Mouse (Mus musculus): ENCODE data around the gene Abl2. TPM values are rescaled to one million over a fixed set of nuclear protein-coding genes. Genes with fewer than 3 reads are reported as not detected.
"Not testable (repeated sequence)": the region's sequence is repeated elsewhere in the genome, so short reads cannot be mapped to it uniquely, and the experiment has no call there.

The Abl2 gene
- polyA plus RNA-seq, 1 experiment from 2014 or later, result 11.1 TPM

DNA sequence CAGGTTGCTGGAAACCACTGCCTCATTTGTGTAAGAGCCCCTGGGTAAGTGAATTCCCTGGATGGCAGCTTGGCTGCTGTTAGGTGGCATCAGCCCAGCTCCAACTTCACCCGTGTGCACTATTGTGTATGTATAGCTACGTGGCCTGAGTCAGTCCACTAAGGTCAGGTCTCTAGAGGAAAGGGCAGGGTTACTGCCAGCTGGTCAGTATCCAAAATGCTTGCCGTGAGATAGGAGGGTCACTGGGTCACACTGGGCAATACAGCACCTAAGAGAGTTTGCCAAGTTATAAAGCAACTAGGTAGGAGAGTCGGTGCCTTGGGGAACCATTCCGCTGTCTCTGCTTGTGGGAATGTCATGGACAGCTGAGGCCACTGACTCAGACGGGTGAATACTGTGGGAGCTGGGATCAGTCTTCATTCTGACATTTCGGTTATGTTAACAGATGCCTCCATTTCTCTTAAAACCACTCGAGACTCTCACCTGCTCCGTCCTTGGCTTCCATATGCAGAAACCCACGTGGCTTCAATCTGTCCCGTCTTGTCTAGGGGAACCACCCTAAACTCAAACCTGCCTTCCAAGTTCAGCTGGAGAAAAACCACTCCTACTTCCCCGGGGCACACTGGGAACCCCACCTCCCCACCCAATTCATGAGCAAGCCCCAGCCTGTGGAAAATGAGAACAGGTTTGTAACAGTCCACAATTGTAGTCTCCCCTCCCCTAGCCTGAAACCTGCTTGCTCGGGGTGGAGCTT, 101.5 kb downstream of the Abl2 start:
- H3K27ac ChIP-seq, result no peak overlapping the region; the same call in 1 of the 2 replicates
- H3K79me2 ChIP-seq (ENCODE audit: inconsistent target), result peaks cover 60% of the 10 kb centered on the region
- H3K4me3 ChIP-seq (ENCODE audit: inconsistent target), result no peak overlapping the region
- peaks cover 73% of the 10 kb centered on the region for H3K36me3 ChIP-seq (ENCODE audit: inconsistent target)
- WGBS (ENCODE audit: missing documents), result 62% methylated on average over 12 of the region's 13 CpGs

DNA sequence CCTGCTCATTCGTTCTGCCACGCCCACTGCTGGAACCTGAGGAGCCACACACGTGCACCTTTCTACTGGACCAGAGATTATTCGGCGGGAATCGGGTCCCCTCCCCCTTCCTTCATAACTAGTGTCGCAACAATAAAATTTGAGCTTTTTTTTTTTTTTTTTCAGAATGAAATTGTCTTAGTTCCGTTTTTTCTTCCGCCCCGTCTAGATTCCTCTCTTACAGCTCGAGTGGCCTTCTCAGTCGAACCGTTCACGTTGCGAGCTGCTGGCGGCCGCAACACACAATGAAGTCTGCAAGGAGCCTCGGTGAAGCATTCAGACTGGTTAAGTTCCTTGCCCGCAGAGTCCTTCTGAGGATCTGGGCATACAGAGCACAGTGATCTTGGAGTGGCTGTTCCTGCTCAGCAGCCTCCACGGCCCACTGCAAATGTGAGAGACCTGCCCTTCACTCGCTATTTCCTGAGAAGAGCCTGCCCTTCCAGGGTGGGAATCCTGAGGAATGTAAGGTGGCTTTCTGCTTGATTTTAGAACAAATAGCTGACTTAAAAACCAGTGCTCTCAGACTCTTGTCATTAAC, 102.2 kb downstream of the Abl2 start:
- Histone ChIP-seq H3K27ac (peak overlapping the region; percentile 48), H3K36me3 (ENCODE audit: inconsistent target) (peaks cover 73% of the 10 kb centered on the region), H3K79me2 (ENCODE audit: inconsistent target) (peaks cover 67% of the 10 kb centered on the region)
- 13% methylated on average over 11 of the region's 21 CpGs for WGBS (ENCODE audit: missing documents)
- H3K4me3 ChIP-seq (ENCODE audit: inconsistent target), result not testable (repeated sequence)

DNA sequence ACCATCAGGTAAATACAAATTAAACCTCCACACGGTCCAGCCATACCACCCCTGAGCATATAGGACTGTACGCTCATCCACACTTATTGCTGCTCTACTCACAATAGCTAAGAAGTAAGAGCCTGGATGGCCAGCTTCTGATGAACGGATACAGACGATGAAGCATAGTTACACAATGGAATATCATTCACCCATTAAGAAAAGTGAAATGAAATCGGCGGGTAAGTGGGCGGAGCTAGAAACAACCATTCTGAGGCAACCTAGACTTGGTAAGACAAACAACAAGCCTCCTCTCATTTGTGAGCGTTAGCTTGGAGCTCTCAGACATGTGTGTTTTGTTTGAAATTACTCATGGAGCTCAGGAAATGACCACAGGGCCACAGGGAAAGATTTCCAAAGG, 107.2 kb downstream of the Abl2 start:
- peaks cover 88% of the 10 kb centered on the region for H3K79me2 ChIP-seq (ENCODE audit: inconsistent target)
- no peak overlapping the region for H3K27ac ChIP-seq
- H3K4me3 ChIP-seq (ENCODE audit: inconsistent target), result no peak overlapping the region
- H3K36me3 ChIP-seq (ENCODE audit: inconsistent target), result peaks cover 76% of the 10 kb centered on the region
- 71% methylated on average over 8 of the region's 8 CpGs for WGBS (ENCODE audit: missing documents)

GRCm38 (mm10) chr1:156667141-156667926, 108.7 kb downstream of the Abl2 start:
- Histone ChIP-seq H3K36me3 (ENCODE audit: inconsistent target) (peaks cover 78% of the 10 kb centered on the region), H3K79me2 (ENCODE audit: inconsistent target) (peaks cover 100% of the 10 kb centered on the region), H3K27ac (0 out of 2 replicates have a peak overlapping the region, but pooled peaks have one; percentile 4), H3K4me3 (ENCODE audit: inconsistent target) (no peak overlapping the region)
- WGBS (ENCODE audit: missing documents), result 80% methylated on average over 21 of the region's 23 CpGs

DNA sequence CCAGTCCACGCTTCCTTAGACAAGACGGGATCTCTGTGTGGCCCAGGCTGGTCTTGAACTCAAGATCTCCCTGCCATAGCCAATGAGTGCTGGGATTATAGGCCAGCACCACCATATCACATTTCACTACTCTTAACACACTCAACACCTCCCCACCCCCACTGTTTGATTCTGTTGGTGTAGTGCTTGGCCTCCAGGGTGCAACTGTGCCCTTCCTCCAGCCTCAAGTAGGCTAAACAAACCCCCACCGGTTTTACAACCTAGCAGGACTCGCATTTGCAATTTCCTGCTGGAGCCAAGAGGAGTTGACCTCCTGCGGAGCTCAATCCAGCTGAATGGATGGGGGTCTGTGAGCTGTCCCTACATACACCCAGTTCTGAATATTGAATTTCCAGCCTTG, 110.0 kb downstream of the Abl2 start:
- 89% methylated on average over 5 of the region's 5 CpGs for WGBS (ENCODE audit: missing documents)
- Histone ChIP-seq H3K36me3 (ENCODE audit: inconsistent target) (peaks cover 75% of the 10 kb centered on the region), H3K79me2 (ENCODE audit: inconsistent target) (peaks cover 100% of the 10 kb centered on the region), H3K4me3 (ENCODE audit: inconsistent target) (no peak overlapping the region), H3K27ac (no peak overlapping the region)

GRCm38 (mm10) chr1:156669208-156669983, 110.8 kb downstream of the Abl2 start:
- Histone ChIP-seq H3K4me3 (ENCODE audit: inconsistent target) (no peak overlapping the region), H3K27ac (no peak overlapping the region), H3K79me2 (ENCODE audit: inconsistent target) (peaks cover 96% of the 10 kb centered on the region), H3K36me3 (ENCODE audit: inconsistent target) (peaks cover 68% of the 10 kb centered on the region)
- WGBS (ENCODE audit: missing documents), result 96% methylated on average over 11 of the region's 11 CpGs

- Histone ChIP-seq H3K4me3 (ENCODE audit: inconsistent target) (no peak overlapping the region), H3K36me3 (ENCODE audit: inconsistent target) (peaks cover 43% of the 10 kb centered on the region), H3K27ac (no peak overlapping the region), H3K79me2 (ENCODE audit: inconsistent target) (peaks cover 71% of the 10 kb centered on the region)
- 97% methylated on average over 3 of the region's 3 CpGs for WGBS (ENCODE audit: missing documents)
These were observed 113.3 kb downstream of the Abl2 start for GRCm38 (mm10) chr1:156671921-156672320.

- peaks cover 61% of the 10 kb centered on the region for H3K79me2 ChIP-seq (ENCODE audit: inconsistent target)
- 8% methylated on average over 12 of the region's 14 CpGs for WGBS (ENCODE audit: missing documents)
- H3K4me3 ChIP-seq (ENCODE audit: inconsistent target), result peak overlapping the region; percentile 92
- peak overlapping the region; percentile 95 for H3K27ac ChIP-seq
- peaks cover 33% of the 10 kb centered on the region for H3K36me3 ChIP-seq (ENCODE audit: inconsistent target)
These were observed 114.3 kb downstream of the Abl2 start for GRCm38 (mm10) chr1:156672720-156673475.

DNA sequence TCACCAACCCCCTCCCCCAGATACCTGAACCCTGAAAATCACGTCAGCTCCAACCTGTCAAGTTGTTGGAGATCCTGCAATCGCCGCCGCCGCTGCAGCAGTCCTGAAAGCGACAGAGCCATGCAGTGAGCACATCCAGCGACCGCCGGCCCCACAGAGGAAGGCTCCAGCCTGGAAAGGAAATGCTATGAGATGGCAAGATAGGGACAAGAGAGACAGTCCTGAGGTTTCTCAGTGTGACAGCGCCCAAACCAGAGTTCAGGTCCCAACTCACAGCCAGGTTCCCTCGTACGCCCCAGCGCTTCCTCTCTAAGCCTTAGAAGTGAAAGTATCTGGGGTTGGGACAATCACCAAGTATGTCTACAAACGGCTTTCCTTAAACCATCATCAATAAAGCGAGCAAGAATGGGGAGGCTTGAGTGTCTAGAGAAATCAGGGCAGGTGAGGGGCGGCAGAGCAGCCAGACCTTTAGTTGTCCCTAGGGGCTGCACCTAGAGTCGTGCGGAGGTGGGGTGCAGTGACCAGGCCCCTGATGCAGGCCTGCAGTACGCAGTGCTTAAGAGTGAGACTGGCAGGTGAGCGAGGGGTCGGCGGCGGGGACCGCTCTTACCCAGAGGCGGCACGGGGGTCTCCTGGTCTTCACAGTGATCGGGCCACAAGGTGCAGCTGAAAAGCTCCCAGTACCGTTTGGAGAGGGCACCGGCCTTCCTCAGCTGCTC, 115.0 kb downstream of the Abl2 start:
- under 1% methylated on average over 29 of the region's 29 CpGs for WGBS (ENCODE audit: missing documents)
- Histone ChIP-seq H3K79me2 (ENCODE audit: inconsistent target) (peaks cover 54% of the 10 kb centered on the region), H3K27ac (peak overlapping the region; percentile 95), H3K4me3 (ENCODE audit: inconsistent target) (peak overlapping the region; percentile 92), H3K36me3 (ENCODE audit: inconsistent target) (peaks cover 26% of the 10 kb centered on the region)

- Histone ChIP-seq H3K27ac (peak within 1 kb of the TSS; percentile 95), H3K79me2 (ENCODE audit: inconsistent target) (peaks cover 46% of the 10 kb centered on the region), H3K4me3 (ENCODE audit: inconsistent target) (peak within 1 kb of the TSS; percentile 92), H3K36me3 (ENCODE audit: inconsistent target) (peaks cover 20% of the 10 kb centered on the region)
- WGBS (ENCODE audit: missing documents), result under 1% methylated on average over 35 of the region's 37 CpGs
These were observed 115.8 kb downstream of the Abl2 start, which contains the start of gene Tor3a for GRCm38 (mm10) chr1:156674195-156675000. TSS of gene Tor3a (minus strand) at chr1:156674356.

DNA sequence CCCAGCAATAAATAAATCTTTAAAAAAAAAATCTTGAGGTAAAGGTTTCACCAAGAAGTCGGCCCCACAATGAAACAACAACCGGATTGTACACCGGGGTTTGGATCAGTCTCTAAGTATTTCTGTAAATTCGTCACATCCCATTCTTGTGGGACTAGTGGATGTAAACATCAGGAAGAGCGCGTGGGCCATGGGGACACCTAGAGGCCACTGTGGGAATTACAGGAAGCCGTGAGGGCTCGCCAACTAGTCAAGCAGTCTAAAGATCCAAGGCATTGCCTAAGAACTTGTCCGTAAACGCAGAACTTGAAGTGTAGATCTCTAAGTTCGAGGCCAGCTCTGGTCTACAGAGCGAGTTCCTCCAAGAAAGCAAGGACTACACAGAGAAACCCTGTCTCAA, 117.6 kb downstream of the Abl2 start:
- H3K27ac ChIP-seq, result no peak overlapping the region

DNA sequence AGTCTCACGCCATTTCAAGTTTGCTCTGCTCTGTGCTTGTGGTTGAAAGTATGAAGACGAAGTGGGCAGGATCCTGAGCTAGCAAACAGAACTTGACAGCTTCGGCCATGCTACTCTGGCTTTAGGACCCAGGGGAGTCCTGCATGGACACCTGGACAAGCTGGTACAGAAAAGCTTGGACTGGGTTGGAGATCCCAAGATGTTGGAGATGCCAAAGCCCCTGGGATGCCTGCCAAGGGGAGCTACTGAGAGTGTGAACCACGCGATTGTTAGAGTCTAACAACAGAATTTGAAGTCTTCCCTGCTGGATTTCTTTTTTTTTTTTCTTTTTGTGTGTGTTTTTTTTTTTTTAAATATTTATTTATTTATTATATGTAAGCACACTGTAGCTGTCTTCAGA, 118.0 kb downstream of the Abl2 start:
- peaks cover 24% of the 10 kb centered on the region for H3K79me2 ChIP-seq (ENCODE audit: inconsistent target)
- H3K27ac ChIP-seq, result no peak overlapping the region
- peaks cover 12% of the 10 kb centered on the region; the same call in 1 of the 2 replicates for H3K36me3 ChIP-seq (ENCODE audit: inconsistent target)
- H3K4me3 ChIP-seq (ENCODE audit: inconsistent target), result no peak overlapping the region
- 85% methylated on average over 5 of the region's 5 CpGs for WGBS (ENCODE audit: missing documents)

More for the DNA sequence above, 117.6 kb downstream of the Abl2 start:
- WGBS (ENCODE audit: missing documents), result 46% methylated on average over 12 of the region's 12 CpGs
- H3K79me2 ChIP-seq (ENCODE audit: inconsistent target), result peaks cover 29% of the 10 kb centered on the region
- H3K4me3 ChIP-seq (ENCODE audit: inconsistent target), result no peak overlapping the region
- peaks cover 10% of the 10 kb centered on the region; the same call in 1 of the 2 replicates for H3K36me3 ChIP-seq (ENCODE audit: inconsistent target)
